Mouse (Mus musculus) frontal cortex, postnatal 10 days (tissue): Measurements from ENCODE around the gene Dnajc13.

Experiments used
- DNase-seq, 2 experiments: peaks; one replicate each; pipeline ENCODE4 v3.0.0; 2022; ENCODE audit warnings: low spot score in 2 of 2, mixed read lengths in 1 of 2

Dnajc13 gene

GRCm38 (mm10) chr9:104254408-104255180 lies 8.1 kb downstream of the Dnajc13 start:
- DNase-seq: no peak

DNA sequence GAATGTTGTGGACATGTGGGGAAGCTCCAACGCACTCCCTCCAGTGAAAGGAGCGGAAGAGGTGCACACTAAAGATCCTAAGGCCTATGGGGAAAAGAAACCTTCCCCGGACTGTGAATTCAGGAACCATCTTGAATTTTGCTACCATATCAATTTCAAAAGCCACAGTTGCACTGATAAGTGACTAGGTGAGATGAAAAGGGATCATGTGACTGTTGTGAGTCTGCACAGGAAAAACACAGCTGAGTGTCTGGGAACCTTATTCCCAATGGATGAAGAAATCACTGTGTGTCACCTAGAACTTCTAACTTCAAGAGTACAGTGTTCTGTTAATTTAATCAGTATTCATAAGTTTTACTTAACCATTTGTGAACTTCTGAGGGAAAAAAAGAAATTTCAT lies 10.1 kb downstream of the Dnajc13 start:
- no peak for DNase-seq

DNA sequence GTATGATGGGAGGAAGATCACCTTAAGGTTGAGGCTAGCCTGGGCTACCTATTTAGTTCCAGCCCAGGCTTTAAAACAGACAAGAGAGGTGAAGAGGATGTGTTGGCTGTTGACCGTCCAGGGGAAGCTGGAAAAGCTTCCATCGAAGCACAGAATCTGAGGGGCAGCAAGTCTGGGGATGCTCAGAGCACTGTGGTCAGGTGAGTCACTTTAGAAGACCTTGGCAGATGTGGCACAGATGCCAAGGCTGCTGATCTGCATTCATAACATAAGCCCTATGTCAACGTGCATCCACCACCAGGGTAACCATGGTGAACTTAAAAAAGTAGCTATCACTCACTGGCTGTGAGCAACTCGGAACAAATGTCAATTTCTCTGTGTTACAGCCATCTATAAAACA lies 11.0 kb downstream of the Dnajc13 start:
- DNase-seq: no peak

GRCm38 (mm10) chr9:104251111-104251510 lies 11.6 kb downstream of the Dnajc13 start:
- DNase-seq: no peak

GRCm38 (mm10) chr9:104247307-104247987 lies 15.3 kb downstream of the Dnajc13 start:
- DNase-seq: no peak

DNA sequence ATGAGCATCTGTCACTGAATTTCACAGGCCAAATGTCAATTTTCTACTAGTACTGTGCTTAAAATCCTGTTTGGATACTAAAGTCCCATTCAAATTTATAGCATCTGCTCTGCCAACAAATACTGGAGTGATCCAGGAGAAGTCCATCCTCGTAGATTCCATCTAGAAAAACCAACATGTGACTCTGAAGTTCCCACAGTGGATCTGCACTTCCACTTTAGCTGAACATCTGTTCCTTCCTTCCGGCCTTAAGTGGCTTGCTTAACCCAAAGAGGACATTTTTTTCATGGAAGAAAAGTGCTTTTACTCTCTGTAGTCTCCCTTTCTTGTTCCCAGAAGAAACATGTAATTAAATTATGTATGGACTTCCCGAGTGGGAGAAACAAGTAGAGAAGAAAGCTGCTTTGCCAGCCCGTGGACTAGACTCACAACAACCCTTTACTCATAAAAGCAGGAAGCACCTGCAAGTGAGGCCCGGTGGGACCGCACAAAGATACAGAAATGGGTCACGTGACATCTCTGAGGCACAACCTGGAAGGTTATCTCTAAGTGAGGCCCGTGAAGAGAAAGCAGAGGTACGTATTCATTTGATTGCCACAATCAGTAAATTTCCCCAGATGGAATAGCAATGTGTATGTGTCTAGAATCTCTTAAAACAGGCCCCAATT lies 18.8 kb downstream of the Dnajc13 start:
- DNase-seq: no peak

DNA sequence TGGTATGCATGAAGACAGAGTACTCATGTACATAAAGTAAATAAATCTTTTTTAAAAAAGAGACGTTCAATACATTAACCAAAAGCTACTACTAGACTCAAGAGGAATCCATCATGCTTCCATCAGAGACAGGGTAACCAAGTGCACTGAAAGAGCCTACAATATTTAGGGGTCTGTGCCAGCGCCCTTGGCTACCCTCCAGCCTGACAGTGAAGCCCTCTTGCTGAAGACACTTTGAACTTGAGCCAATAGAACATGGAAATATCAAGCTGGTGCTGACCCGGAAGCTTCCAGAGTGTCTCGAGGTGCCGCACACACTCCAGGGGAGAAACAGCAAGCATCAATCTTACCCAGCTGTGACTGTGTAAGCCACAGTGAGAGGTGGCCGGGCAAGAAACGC lies 22.6 kb downstream of the Dnajc13 start:
- DNase-seq: no peak

DNA sequence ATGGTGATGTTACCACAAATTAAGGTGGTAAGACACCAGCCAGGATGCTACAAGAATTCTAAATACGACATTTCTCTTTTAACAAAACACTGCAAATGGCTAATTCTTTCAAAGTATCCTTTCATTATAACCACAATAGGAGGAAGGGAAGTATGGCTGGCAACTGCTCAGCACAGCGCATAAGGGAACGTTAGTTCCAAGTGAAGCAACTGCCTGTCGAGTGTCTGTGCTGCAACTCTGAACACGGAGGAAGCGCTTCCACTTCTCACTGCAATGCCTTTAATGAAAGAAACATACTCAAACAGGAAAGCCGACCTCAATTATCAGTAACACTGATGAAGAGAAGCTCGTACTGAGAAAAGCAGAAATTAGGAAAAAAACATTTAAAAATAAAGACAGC lies 23.7 kb downstream of the Dnajc13 start:
- no peak for DNase-seq

DNA sequence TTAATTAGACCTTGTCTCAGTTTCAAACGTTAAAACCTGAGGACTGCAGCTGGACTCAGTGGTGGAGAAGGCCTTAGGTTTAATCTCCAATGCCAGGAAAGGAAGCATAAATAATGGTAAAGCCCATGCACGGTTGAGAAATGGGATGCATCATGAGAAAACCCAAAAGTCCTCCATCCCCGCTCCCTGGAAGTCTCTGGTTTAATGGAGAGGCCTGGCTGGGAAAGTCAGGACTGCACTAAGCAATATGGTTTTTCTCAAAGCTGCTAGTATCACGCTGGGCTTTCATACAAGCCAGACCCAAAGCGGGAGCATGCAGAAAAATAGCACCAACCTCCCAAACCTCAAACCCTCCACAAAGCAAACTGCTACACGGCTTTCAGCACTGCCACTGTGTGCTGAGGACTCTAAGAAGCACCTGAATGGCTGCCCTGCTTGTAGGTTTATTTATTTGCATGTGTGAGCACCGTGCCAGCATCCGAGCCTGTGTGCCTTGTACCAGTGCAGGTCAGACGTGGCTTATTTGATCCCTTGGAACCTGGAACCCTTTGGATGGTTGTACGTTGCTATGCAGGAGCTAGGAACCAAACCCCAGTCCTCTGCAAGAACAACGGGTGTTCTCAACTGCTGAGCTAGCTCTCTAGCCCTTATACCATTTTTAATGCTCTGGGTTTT lies 26.3 kb downstream of the Dnajc13 start:
- no peak for DNase-seq

DNA sequence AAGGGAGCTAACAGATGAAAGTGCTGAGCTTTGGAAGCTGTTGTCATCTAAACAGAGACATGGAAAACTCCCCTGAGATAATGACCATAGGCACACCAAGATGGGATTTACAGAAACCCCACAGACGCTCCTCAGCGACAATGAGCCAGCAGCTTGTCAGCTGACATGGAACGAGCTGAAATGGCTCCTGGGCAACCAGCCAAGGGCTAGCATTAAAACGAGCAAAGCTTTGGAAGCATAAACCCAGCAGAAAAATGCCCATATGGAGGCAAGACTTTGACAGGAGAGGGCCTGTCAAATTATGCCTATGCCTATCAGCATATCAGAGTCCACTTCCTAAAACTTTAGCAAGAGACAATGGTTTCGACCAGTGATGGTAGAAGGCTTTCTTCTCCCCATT lies 27.0 kb downstream of the Dnajc13 start:
- peak in 1 of 2 experiments; percentile 43 for DNase-seq

DNA sequence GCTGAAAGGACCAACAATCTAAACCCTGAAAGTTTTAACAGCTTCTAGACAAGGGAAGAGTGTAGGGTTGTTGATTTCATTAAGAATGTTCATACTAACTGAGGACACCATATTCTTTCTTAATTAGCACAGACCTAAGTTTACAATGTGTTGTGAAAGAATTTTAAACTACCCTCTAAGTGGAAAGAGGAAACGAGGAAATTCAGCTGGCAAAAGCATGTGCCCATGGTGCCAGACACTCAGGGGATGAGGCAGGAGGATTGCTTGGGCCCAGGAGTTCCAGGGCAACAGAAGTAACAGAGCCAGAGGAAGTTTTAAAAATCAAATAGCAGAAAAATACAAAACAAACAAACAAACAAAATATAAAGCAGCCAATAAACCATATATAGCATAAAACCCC lies 28.9 kb downstream of the Dnajc13 start:
- no peak for DNase-seq

DNA sequence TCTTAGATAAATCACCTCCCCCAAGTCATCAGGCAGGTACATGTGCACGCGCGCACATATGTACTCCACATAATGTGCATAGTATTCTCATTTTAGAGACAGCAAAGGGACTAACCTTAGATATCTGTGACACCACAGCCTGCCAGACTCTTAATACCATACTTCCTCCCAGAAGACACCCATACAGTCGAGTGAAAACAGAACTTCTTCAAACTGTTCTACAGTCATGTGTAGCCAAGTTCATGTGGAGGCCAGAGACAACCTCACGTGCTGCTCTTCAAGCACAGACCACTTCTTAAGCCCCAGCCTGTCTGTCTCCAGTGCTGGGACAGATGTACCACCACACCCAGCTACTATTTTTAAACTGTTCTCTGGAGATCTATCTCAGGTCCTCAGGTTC lies 29.7 kb downstream of the Dnajc13 start:
- no peak for DNase-seq

- no peak for DNase-seq
Measured at GRCm38 (mm10) chr9:104232004-104232403, 30.7 kb downstream of the Dnajc13 start.

GRCm38 (mm10) chr9:104211402-104211801 lies 51.3 kb downstream of the Dnajc13 start:
- DNase-seq: no peak

GRCm38 (mm10) chr9:104203851-104204250 lies 58.9 kb downstream of the Dnajc13 start:
- DNase-seq: peak in 1 of 2 experiments; percentile 23

DNA sequence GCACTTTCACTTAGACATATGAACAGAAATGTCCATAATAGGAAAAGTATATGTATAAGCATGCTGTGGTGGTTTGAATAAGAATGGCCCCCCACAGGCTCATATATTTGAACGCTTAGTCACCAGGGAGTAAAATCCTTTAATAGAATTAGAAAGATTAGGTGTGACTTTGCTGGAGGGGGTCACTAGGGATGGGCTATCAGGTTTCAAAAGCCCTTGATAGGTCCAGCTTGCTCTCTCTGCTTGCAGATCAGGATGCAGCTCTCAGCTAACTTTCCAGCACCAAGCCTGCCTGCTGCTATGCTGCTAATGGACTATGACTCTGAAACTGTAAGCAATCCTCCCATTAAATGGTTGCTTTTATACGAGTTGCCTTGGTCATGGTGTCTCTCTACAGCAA lies 68.2 kb downstream of the Dnajc13 start:
- DNase-seq: no peak

DNA sequence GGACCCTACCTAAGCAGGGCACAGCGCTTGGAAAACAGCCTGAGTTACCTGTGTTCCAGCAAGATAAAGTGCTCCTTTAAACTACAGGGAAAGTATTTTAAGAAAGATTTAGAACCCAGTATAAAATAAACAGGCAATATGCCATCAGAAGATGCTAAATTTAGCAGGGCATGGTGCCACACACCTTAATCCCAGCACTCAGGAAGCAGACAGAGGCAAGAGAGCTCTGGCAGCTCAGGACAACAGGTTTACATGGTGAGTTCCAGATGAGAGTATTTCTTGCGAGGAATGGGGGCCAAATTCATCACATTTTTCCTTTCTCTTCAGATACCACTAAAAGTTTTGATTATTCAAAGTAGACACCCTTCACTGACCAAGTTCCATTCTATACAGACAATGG lies 68.8 kb downstream of the Dnajc13 start:
- no peak for DNase-seq

GRCm38 (mm10) chr9:104193327-104193726 lies 69.4 kb downstream of the Dnajc13 start:
- no peak for DNase-seq

DNA sequence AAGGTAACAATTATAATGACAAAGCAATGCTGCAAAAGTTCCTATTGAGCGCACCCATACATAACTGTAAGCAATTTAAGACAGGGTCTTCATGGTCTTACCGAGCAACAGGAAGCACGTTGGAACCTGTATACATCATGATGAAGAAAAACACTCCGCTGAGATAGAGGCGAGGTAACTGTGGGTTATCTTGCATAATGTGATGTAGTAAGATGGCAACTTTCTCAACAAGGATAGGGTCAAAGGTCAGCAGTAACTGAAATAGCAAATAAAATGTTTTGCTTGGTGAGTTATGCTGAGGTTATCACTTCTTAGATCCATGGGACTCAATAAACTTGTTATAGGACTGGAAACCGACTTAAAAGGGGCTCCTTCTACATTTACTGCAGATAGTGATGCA lies 70.2 kb downstream of the Dnajc13 start:
- no peak for DNase-seq

GRCm38 (mm10) chr9:104189657-104190056 lies 73.1 kb downstream of the Dnajc13 start:
- no peak for DNase-seq

DNA sequence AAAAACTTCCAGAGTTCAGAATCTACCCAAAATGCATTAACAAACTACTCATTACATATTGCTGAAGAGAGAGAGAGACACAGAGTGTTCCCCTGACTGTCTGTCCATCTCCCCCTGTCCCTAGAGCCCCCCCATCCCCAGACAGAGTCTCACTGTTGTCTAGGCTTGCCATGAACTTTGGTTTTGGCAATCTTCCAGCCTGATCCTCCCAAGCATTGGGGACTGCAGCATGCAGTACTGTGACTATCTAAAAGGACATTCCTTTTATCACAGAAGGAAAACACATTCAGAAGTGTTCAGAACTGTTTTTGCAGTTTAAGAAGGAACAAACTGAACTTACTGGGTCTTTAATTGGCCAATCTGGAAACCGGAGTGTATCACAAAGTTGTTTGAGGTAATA lies 74.0 kb downstream of the Dnajc13 start:
- DNase-seq: no peak

DNA sequence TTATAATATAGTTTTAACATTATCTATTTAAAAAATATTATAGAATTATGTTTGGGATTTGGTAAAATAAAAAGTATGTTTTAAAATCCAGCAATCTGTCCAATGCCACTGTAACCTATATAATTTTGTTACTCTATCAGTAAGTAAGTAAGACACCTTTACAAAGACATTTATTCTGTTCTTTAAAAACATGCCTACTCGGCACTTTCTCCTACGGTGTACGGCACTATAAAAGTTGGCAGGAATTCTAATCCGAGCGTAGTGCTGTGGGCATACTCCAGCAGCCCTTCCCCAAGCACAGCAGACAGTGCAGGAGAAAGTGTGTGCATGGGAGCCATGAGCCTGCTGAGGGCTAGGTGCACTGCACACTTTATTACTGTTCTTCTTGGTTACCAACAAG lies 75.7 kb downstream of the Dnajc13 start:
- no peak for DNase-seq
